Mouse (Mus musculus) liver, embryonic 16.5 days (tissue): Measurements from ENCODE around the gene Ank2. TPM values are rescaled to one million over a fixed set of nuclear protein-coding genes. Genes with fewer than 3 reads are reported as not detected.
"Not testable (repeated sequence)": the region's sequence is repeated elsewhere in the genome, so short reads cannot be mapped to it uniquely, and the experiment has no call there.

Experiments
- ATAC-seq: fragments of 200-750 bp; cut with Nextera tagmentation; 2 replicates; pipeline ENCODE4 v1.8.0; 2017; ENCODE audit warnings: low read depth, mild to moderate bottlenecking, moderate number of reproducible peaks, moderate library complexity
- H3K27ac ChIP-seq: fragments of 300-500 bp; sonication (generic); 2 replicates; pipeline ENCODE4 v1.5.1; 2014; ENCODE audit warnings: mild to moderate bottlenecking, low read length
- H3K27me3 ChIP-seq: fragments of 300-500 bp; sonication (generic); 2 replicates; pipeline ENCODE4 v1.6.1; 2014; ENCODE audit warnings: low read depth, low read length, mixed read lengths; ENCODE audit not compliant: control insufficient read depth, insufficient read depth
- H3K36me3 ChIP-seq: fragments of 300-500 bp; sonication (generic); 2 replicates; pipeline ENCODE4 v1.6.1; 2014; ENCODE audit warnings: mild to moderate bottlenecking; ENCODE audit not compliant: control insufficient read depth, insufficient read depth
- H3K4me1 ChIP-seq: fragments of 300-500 bp; sonication (generic); 2 replicates; pipeline ENCODE4 v1.6.1; 2014; ENCODE audit warnings: low read depth, low read length, mixed read lengths; ENCODE audit not compliant: control insufficient read depth
- H3K4me2 ChIP-seq: fragments of 300-500 bp; sonication (generic); 2 replicates; pipeline ENCODE4 v1.6.1; 2014; ENCODE audit warnings: low read depth, low read length, mixed read lengths
- H3K4me3 ChIP-seq: fragments of 300-500 bp; sonication (generic); 2 replicates; pipeline ENCODE4 v1.5.1; 2014; ENCODE audit warnings: low read depth, mild to moderate bottlenecking, low read length
- H3K9ac ChIP-seq: fragments of 300-500 bp; sonication (generic); 2 replicates; pipeline ENCODE4 v1.6.1; 2014; ENCODE audit warnings: low read depth, low read length
- H3K9me3 ChIP-seq: fragments of 300-500 bp; sonication (generic); replicated peaks from 2 replicates; pipeline ENCODE4 v1.6.1; 2016; ENCODE audit warnings: low read length; ENCODE audit not compliant: control insufficient read depth
- WGBS: fragments of 180-500 bp; shearing (Covaris S2); extraction: QIAGEN DNeasy Blood & Tissue Kit; methylation state at CpG from one replicate; pipeline ENCODE4 v1.1.7; 2014; ENCODE audit not compliant: insufficient replicate concordance; 5-methylcytosine and 5-hydroxymethylcytosine counted together
- polyA plus RNA-seq: library from polyadenylated mRNA; unstranded; fragments of >200 nt; fragmentation: Nextera tagmentation; extraction: Ambion mirVana; gene quantifications from 2 replicates; pipeline ENCODE4 v1.2.1, GENCODE M21; 2015

The Ank2 gene
- polyA plus RNA-seq, 1 experiment from 2014 or later = 10.4 TPM

DNA sequence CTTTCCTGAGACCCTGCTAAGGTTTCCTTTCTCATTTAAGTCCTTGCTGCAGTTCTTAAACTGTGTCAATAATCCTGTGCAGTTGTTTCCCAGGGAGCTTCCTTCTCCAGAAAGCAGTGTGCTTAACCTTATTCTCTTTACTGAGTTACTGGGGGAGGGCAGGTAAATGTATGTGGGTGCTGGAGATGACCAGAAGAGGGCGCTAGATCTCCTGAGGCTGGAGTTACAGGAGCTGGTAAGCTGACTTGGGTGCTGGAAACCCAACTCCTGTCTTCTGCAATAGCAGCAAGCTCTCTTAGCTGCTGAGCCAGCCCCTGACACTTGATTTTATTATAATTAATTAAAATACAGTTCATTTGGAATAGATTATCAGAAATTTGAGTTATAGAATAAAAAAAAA, 84.7 kb downstream of the Ank2 start:
- 43% methylated on average over 1 of the region's 1 CpGs for WGBS
- Histone ChIP-seq H3K27ac (no peak overlapping the region), H3K27me3 (no peaks in the 10 kb centered on the region), H3K9me3 (peaks cover 3% of the 10 kb centered on the region; the same call in 1 of the 2 replicates), H3K4me3 (no peak overlapping the region), H3K9ac (no peak overlapping the region), H3K4me1 (no peaks in the 10 kb centered on the region), H3K36me3 (no peaks in the 10 kb centered on the region), H3K4me2 (no peak overlapping the region)
- ATAC-seq = no peak

DNA sequence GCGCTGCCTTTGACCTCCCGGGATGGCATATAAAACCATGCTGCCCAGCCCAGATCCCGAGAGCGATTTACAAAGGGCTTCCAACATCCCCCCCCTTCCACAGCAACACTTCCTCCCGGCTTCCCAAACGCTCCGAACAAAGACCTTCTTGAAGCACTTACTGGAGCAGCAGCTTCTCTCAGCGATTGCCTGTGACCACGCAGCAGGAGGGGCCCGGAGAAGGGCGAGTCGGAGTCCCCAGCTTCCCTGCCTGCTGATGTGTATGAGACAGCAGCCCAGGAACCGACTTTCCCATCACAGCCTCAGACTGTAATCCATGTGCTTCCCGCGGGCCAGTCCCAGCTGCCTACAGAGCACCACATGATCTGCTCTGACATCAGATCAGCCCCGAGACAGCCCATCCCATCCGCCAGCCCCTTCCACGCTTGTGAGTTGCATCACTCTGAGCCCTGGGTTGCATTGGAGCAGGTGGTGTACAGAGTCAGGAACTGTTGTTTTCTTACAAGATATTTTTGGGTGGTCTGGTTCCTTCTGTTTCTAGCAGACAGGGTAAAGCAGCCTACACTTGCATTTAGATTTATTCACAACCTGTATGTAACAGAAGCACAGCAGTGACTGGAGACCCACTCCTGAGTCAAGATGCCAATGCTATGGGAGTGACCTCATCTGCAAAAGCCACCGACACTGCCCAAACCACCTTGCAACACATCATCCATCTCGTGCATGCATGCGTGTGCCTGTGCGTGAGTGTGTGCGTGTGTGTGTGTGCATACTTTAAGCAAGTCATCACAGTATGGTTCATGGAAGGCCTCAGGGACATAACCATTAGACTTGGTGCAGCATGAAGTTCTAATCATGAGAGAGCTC, 90.2 kb downstream of the Ank2 start:
- Histone ChIP-seq H3K4me2 (peak overlapping the region; percentile 62), H3K27me3 (no peaks in the 10 kb centered on the region), H3K9ac (peak overlapping the region; percentile 47; the same call in 1 of the 2 replicates), H3K36me3 (no peaks in the 10 kb centered on the region), H3K27ac (peak overlapping the region; percentile 10; the same call in 1 of the 2 replicates), H3K9me3 (no peaks in the 10 kb centered on the region), H3K4me1 (peaks cover 13% of the 10 kb centered on the region), H3K4me3 (peak overlapping the region; percentile 51)
- ATAC-seq = peak; percentile 64
- 17% methylated on average over 23 of the region's 23 CpGs for WGBS

DNA sequence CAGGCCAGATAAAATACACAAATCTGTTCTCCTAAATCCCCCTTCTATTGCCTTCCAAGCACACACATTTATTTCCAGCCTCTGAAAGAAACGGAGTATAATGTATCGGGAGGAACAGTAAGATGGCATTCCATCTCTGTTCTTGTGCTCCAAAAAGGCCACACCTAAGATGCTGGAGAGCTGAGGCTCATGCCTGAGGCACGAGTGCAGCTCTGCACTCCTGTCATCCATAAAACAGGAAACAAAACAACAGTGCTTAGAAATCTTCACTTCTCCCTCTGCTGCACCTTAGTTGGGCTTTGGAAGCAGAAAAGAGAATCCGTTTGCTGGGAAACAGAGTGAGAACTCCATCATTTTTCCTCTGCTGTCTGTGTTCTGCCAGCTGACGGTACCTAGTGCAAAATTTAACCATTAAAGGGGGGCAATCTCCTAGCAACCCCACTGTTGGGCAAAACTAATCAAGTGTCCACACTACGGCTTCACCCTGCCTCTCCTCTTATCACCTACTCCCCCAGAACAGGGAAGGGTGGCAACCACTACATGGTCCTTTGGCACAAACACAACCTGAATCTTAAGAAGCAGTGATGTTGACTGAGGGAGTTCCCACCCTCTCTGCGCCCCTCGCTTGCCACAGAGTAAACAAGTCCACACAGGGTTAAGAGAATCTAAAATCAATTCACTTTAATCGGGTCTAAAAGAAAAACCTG, 91.1 kb downstream of the Ank2 start:
- Histone ChIP-seq H3K4me3 (peak overlapping the region; percentile 51), H3K27ac (peak overlapping the region; percentile 34; the same call in 1 of the 2 replicates), H3K4me2 (peak overlapping the region; percentile 62), H3K9me3 (no peaks in the 10 kb centered on the region), H3K9ac (peak overlapping the region; percentile 47; the same call in 1 of the 2 replicates), H3K27me3 (no peaks in the 10 kb centered on the region), H3K36me3 (no peaks in the 10 kb centered on the region), H3K4me1 (peaks cover 13% of the 10 kb centered on the region)
- ATAC-seq = peak; percentile 55
- 18% methylated on average over 9 of the region's 9 CpGs for WGBS

DNA sequence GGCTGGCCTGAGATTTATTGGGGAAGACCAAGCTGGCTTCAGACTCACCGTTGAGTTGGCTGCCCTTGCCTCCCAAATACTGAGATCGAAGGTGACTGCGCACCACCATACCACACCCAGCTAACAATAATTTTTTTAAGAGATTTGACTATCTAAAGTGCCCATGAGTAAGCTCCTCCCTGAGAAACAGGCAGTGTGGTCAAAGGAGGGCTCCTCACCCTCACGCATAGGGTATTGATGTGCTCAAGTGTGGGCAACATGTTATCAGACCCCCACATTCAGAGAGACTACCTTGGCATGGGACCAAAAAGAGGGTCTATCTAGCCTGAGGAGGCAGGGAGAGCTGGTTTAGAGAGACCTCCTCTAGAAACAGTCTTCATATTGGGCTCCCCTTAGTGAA, 92.3 kb downstream of the Ank2 start:
- H3K4me1 ChIP-seq = peaks cover 13% of the 10 kb centered on the region
- ATAC-seq = peak; percentile 81
- H3K36me3 ChIP-seq = no peaks in the 10 kb centered on the region
- H3K4me2 ChIP-seq = peak overlapping the region; percentile 41
- 47% methylated on average over 4 of the region's 4 CpGs for WGBS
- peak overlapping the region; percentile 14; the same call in 1 of the 2 replicates for H3K27ac ChIP-seq
- no peak overlapping the region for H3K4me3 ChIP-seq
- no peaks in the 10 kb centered on the region for H3K9me3 ChIP-seq
- H3K9ac ChIP-seq = no peak overlapping the region
- no peaks in the 10 kb centered on the region for H3K27me3 ChIP-seq

DNA sequence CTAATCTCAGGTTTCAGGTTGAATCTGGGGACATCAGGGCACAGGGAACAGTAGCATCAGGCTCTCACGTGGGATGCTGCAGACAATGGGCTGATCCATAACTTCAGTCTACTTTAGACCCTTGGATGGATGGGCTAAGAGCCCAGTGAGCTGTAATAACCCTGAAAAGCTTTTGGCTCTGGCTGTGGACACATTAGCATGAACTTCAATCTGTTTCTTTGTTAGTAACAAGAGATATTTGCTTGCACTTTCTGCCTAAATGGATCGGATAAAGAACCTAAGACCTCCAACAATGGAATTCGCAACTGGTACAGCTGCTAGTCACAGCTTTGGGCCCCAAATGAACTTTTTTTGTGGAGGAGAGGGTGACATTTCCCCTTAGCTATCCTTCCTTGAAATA, 94.8 kb downstream of the Ank2 start:
- no peak overlapping the region for H3K27ac ChIP-seq
- H3K36me3 ChIP-seq = no peaks in the 10 kb centered on the region
- H3K9ac ChIP-seq = no peak overlapping the region
- no peak for ATAC-seq
- no peaks in the 10 kb centered on the region for H3K9me3 ChIP-seq
- H3K27me3 ChIP-seq = no peaks in the 10 kb centered on the region
- H3K4me2 ChIP-seq = no peak overlapping the region
- H3K4me1 ChIP-seq = peaks cover 13% of the 10 kb centered on the region
- 56% methylated on average over 3 of the region's 3 CpGs for WGBS
- no peak overlapping the region for H3K4me3 ChIP-seq

DNA sequence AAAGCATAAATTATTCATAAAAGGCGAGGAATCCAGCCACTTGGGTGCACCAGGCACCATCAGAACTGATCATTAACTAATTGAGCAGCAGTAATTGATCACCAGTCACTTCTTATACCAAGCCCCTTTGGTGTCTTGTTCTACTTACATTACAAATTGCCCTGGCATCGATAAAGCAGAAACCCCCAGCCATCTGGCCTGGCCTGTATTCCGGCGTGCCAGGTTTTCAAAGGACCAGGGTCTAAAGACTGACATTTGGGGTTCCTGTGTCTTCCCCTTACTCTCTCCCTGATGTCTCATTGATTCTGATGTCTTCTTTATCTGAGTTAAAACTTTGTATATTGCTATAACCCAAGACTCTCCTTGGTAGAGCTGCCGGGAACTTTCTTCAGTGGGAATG, 98.2 kb downstream of the Ank2 start:
- ATAC-seq = no peak
- Histone ChIP-seq H3K36me3 (no peaks in the 10 kb centered on the region), H3K9ac (no peak overlapping the region), H3K4me3 (no peak overlapping the region), H3K27me3 (no peaks in the 10 kb centered on the region), H3K4me2 (no peak overlapping the region), H3K27ac (no peak overlapping the region), H3K4me1 (no peaks in the 10 kb centered on the region), H3K9me3 (no peaks in the 10 kb centered on the region)
- 77% methylated on average over 5 of the region's 5 CpGs for WGBS

DNA sequence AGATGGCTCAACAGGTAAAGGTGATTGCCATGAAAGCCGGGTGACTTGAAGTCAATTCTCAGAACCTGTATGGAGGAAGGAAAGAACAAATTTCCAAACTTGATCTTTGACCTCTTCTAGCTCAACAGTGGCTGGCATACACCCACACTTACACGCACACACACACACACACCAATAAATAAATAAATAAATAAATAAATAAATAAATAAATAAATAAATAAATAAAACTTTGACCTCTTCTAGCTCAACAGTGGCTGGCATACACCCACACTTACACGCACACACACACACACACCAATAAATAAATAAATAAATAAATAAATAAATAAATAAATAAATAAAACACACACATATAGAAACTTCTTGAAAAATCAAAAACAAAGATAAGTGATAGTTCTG, 98.7 kb downstream of the Ank2 start:
- H3K27me3 ChIP-seq, ATAC-seq, H3K9ac ChIP-seq, H3K4me1 ChIP-seq, H3K4me2 ChIP-seq, H3K9me3 ChIP-seq, H3K4me3 ChIP-seq, H3K27ac ChIP-seq, H3K36me3 ChIP-seq: not testable (repeated sequence)
- 75% methylated on average over 3 of the region's 3 CpGs for WGBS

DNA sequence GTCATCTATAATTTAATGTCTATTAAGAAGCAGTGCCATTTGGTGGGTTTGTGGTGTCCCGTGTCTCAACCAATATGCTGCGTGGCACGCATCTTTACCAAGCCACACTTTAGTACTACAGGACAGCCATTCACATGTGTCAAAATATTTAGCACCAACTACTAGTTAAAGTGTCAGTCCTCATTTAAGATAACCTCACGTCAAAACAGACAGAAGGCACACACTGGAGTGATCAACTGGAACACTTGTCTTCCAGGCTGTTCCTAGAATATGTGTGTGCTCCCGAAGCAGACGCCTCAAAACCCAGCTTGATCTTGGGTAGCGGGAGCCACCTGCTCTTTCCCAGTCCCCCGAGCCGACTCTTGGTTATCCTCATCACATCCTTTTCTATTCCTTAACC, 101.4 kb downstream of the Ank2 start:
- WGBS = 72% methylated on average over 9 of the region's 9 CpGs
- Histone ChIP-seq H3K9ac (no peak overlapping the region), H3K9me3 (no peaks in the 10 kb centered on the region), H3K4me1 (no peaks in the 10 kb centered on the region), H3K4me3 (no peak overlapping the region), H3K4me2 (no peak overlapping the region), H3K27me3 (no peaks in the 10 kb centered on the region), H3K27ac (no peak overlapping the region), H3K36me3 (no peaks in the 10 kb centered on the region)
- no peak for ATAC-seq

DNA sequence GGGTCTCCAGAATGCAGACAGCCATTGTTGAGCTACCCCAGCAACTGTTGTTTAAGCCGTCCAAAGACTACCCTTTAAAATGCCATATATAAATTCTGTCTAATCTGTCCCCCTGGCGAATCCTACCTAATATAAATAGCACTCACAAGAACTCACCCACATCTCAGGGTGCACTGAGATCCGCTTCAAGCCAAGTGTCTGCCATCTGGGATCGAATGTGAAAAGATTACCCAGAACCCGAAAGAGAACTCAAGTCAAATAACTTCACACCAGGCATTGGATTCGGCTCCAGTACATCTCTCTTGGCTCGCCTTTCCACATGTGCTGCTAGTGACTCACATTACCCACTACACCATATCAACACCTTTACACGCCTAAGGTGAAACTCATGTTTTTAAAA, 103.9 kb downstream of the Ank2 start:
- WGBS = 70% methylated on average over 8 of the region's 8 CpGs

More for the DNA sequence above, 103.9 kb downstream of the Ank2 start:
- Histone ChIP-seq H3K9me3 (no peaks in the 10 kb centered on the region), H3K4me1 (no peaks in the 10 kb centered on the region), H3K9ac (no peak overlapping the region), H3K4me2 (no peak overlapping the region), H3K4me3 (no peak overlapping the region), H3K36me3 (no peaks in the 10 kb centered on the region), H3K27ac (no peak overlapping the region), H3K27me3 (no peaks in the 10 kb centered on the region)
- ATAC-seq = no peak
